Mouse (Mus musculus): ENCODE results near the gene Cactin.

DNA sequence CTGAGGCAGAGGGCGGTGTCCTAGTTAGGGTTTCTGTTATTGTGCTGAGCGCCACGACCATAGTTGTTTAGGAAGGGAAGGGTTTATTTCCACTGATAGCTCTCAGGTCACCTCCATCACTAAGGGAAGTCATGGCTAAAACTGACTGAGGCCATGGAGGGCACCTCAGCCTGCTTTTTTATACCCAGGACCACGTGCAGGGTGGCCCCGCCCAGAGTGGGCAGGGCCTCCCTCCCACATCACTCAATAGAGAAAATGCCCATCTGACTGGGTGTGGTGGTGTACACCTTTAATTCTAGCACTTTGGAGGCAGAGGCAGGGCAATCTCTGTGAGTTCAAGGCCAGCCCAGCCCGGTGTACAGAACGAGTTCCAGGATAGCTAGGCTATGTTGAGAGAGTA, 6.7 kb upstream of the Cactin start:
- TF ChIP-seq CTCF (conservative IDR thresholded peaks at IDR 0.05; ENCODE audit: low read length), result no peak
- TF ChIP-seq NANOG (IDR thresholded peaks at IDR 0.05; ENCODE audit: borderline replicate concordance, low read length), result no peak
- no peak for TF ChIP-seq POU5F1 (IDR thresholded peaks at IDR 0.05; ENCODE audit: borderline replicate concordance, low read length)

Data from E14TG2a.4 (cell line).